Mouse (Mus musculus): ENCODE results near the gene Acvr2b. TPM values are rescaled to one million over a fixed set of nuclear protein-coding genes. Genes with fewer than 3 reads are reported as not detected.

Acvr2b gene
- polyA plus RNA-seq, 1 experiment from 2014 or later: 66.2 TPM

DNA sequence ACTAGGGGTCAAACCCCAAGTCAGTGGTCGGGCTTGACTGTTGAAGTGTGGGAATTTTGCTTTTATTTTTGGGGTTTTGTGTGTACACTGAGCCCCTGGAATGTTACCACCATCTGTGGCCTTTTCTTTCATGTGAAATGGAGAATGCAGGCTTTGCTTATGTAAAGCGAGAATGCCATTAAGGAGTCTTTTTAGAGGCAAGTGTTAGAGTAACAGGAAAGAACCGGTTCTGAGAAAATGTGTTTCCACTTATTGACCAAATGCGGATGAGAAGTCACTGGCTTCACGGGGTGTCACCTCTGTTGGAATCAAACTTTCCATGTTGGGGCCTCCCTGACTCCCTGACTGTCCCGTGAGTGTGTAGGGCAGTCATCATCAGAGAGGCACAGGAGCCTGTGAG, 26.4 kb upstream of the Acvr2b start:
- no peaks in the 10 kb centered on the region for H3K27me3 ChIP-seq
- no peaks in the 10 kb centered on the region for H3K9me3 ChIP-seq
- no peaks in the 10 kb centered on the region for H3K4me1 ChIP-seq (replicated peaks)
- no peak overlapping the region for H3K4me3 ChIP-seq (replicated peaks)
- WGBS: 77% methylated on average over 6 of the region's 6 CpGs
- H3K4me2 ChIP-seq (replicated peaks): no peak overlapping the region
- ATAC-seq: no peak
- H3K36me3 ChIP-seq: peaks cover 3% of the 10 kb centered on the region; the same call in 1 of the 2 replicates
- no peak overlapping the region for H3K27ac ChIP-seq
- no peak overlapping the region for H3K9ac ChIP-seq (replicated peaks)

DNA sequence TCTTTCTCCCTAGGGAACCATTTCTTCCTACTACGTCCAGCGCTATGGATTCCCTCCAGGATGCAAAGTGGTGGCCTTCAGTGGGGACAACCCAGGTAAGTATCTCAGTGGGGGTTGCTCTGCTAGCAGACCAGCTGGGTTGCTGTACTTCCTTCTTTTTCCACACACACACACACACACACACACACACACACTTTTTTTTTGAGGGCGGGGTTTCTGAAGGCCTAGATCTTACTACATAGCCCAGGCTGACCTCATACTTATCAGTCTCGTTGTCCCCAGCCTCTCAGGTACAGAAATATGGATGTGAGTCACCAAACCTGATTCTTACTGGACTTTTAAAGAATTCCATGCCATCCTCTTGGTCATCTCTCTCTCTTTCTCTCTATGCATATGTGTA, 23.7 kb upstream of the Acvr2b start:
- WGBS: 94% methylated on average over 4 of the region's 4 CpGs
- no peaks in the 10 kb centered on the region for H3K9me3 ChIP-seq
- peaks cover 5% of the 10 kb centered on the region; the same call in 1 of the 2 replicates for H3K4me1 ChIP-seq (replicated peaks)
- no peak overlapping the region for H3K27ac ChIP-seq
- no peak overlapping the region for H3K9ac ChIP-seq (replicated peaks)
- H3K4me3 ChIP-seq (replicated peaks): no peak overlapping the region
- H3K4me2 ChIP-seq (replicated peaks): no peak overlapping the region
- no peak for ATAC-seq
- no peaks in the 10 kb centered on the region for H3K27me3 ChIP-seq
- H3K36me3 ChIP-seq: peaks cover 3% of the 10 kb centered on the region; the same call in 1 of the 2 replicates

DNA sequence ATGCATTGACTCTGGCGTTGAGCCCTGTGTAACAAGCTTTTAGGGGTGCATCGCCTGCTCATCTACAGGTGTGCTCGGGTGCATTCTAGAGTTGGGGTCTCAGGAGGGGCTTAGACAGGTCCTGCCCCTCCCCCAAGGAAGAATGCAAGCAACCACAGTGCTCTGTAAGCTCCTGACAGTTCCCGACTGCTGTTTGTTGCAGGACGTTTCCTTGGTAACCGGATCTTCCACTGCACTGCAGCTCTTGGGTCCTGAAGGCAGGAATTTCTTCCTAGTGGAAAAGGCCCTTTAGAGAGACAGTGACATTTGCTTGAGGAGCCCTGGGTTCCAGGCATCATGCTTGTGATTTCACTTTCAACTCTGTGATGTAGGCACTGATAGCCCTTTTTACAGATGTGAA, 19.3 kb upstream of the Acvr2b start:
- H3K27ac ChIP-seq: no peak overlapping the region

GRCm38 (mm10) chr9:119388956-119389355, 13.0 kb upstream of the Acvr2b start:
- no peak for ATAC-seq
- Histone ChIP-seq H3K27me3 (no peaks in the 10 kb centered on the region), H3K27ac (no peak overlapping the region), H3K4me3 (replicated peaks) (no peak overlapping the region), H3K9ac (replicated peaks) (no peak overlapping the region), H3K36me3 (no peaks in the 10 kb centered on the region), H3K4me1 (replicated peaks) (no peaks in the 10 kb centered on the region), H3K9me3 (no peaks in the 10 kb centered on the region), H3K4me2 (replicated peaks) (no peak overlapping the region)
- WGBS: 66% methylated on average over 5 of the region's 5 CpGs

More for the DNA sequence above, 19.3 kb upstream of the Acvr2b start:
- WGBS: 68% methylated on average over 6 of the region's 6 CpGs
- Histone ChIP-seq H3K4me2 (replicated peaks) (no peak overlapping the region), H3K4me1 (replicated peaks) (peaks cover 5% of the 10 kb centered on the region; the same call in 1 of the 2 replicates), H3K36me3 (peaks cover 3% of the 10 kb centered on the region; the same call in 1 of the 2 replicates), H3K27me3 (no peaks in the 10 kb centered on the region), H3K4me3 (replicated peaks) (no peak overlapping the region), H3K9ac (replicated peaks) (no peak overlapping the region), H3K9me3 (no peaks in the 10 kb centered on the region)
- ATAC-seq: no peak

DNA sequence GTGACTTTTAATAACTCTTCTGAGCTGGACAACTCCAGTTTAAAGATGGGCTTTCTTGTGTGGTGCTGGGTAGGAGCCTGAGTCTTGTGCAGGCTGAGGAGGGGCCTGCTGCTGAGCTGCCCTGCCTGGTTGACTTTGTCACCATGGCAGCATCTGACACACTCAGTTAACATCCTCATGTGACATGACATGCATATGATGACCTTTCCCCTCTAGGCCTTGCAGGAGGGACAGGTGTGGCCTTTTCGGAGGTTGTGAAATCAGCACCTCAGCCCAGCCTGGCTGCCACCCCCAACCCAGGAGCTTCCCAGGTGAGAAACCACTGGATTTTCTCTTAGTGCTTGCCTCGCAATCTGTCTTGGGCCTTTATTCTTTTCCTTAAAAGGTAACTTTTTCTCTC, 11.7 kb upstream of the Acvr2b start:
- Histone ChIP-seq H3K9ac (replicated peaks) (no peak overlapping the region), H3K36me3 (no peaks in the 10 kb centered on the region), H3K27me3 (no peaks in the 10 kb centered on the region), H3K4me3 (replicated peaks) (no peak overlapping the region), H3K9me3 (no peaks in the 10 kb centered on the region), H3K4me1 (replicated peaks) (no peaks in the 10 kb centered on the region), H3K27ac (no peak overlapping the region), H3K4me2 (replicated peaks) (no peak overlapping the region)
- WGBS: 93% methylated on average over 2 of the region's 2 CpGs
- ATAC-seq: no peak

GRCm38 (mm10) chr9:119394808-119395207, 7.1 kb upstream of the Acvr2b start:
- no peaks in the 10 kb centered on the region for H3K4me1 ChIP-seq (replicated peaks)
- no peak for ATAC-seq

DNA sequence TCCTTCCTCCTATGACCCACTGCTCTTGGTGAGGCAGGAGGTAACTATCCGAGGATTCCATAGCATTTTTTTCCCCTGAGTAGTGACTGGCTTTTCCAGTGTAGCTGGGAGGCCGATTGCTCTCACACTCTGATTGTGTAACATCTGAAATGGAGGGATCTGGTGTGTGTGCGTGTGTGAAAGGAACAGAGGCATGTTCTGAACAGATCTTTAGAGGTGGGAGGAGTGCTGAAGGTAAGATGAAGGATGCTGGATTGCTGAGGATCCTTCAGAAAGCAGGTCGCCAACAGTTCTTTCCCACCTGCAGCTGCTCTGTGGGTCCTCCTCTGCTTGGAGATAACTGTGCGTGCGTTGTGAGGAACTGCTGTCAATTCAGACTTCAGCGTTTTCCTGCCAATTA, 567 bp upstream of the Acvr2b start:
- H3K36me3 ChIP-seq: no peaks in the 10 kb centered on the region; the same call in 1 of the 2 replicates
- peak overlapping the region; percentile 98 for H3K27ac ChIP-seq
- no peaks in the 10 kb centered on the region for H3K9me3 ChIP-seq
- peak overlapping the region; percentile 69 for H3K9ac ChIP-seq (replicated peaks)
- 2% methylated on average over 7 of the region's 7 CpGs for WGBS
- H3K27me3 ChIP-seq: no peaks in the 10 kb centered on the region
- peak overlapping the region; percentile 75 for H3K4me2 ChIP-seq (replicated peaks)
- H3K4me3 ChIP-seq (replicated peaks): peak overlapping the region; percentile 96
- peaks cover 40% of the 10 kb centered on the region for H3K4me1 ChIP-seq (replicated peaks)
- ATAC-seq: no peak; the same call in 1 of the 2 replicates

More at GRCm38 (mm10) chr9:119394808-119395207, 7.1 kb upstream of the Acvr2b start:
- Histone ChIP-seq H3K27ac (no peak overlapping the region), H3K9me3 (no peaks in the 10 kb centered on the region), H3K4me3 (replicated peaks) (no peak overlapping the region), H3K4me2 (replicated peaks) (no peak overlapping the region), H3K27me3 (no peaks in the 10 kb centered on the region), H3K36me3 (no peaks in the 10 kb centered on the region), H3K9ac (replicated peaks) (no peak overlapping the region)
- WGBS: 84% methylated on average over 1 of the region's 1 CpGs

DNA sequence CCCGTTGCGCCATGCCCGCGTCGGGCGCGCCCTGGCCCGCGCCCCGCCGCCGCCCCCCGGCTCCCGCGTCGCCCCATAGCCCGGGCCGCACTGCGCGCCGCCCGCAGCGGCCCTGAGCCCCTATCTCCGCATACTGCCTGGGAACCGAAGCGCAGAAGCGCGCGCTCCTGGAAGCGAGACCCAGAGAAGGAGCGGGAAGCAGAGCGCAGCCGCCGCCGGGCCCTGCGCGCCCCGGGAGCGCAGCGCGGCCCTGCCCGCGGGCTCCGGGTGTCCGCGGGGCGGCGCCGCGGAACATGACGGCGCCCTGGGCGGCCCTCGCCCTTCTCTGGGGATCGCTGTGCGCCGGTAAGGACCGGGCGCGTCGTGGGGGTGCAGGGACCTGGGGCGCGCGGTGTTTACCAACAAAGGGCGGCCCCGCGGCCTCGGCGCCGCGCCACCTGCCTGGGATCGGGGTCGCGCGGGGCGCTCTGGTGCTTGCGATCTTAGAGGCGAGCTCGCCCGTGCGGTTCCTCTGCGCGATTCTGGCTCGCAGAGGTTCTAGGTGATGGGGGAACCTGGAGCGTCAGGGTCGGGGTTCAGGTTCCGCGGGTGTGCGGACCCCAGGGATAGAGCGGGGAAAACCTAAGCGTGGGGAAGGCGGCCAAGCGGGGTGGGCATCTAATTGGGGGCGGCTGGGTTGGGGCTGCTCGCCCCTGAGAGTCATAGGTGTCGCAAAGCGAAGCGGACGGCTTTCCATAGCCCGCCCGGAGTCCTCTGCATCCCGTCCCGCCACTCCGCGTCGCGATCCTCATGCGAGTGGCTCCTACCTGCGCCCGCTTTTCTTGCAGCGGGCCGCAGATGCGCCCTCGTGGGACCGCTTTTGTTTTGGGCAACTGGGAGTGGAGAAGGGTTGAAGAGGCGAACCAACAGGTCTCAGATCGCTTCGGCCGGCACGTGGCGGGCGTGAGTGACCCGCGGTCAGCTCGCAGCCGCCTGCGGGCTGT, 626 bp downstream of the Acvr2b start:
- peak overlapping the region; percentile 99 for H3K9ac ChIP-seq (replicated peaks)
- peak overlapping the region; percentile 98 for H3K27ac ChIP-seq
- H3K9me3 ChIP-seq: no peaks in the 10 kb centered on the region
- H3K4me3 ChIP-seq (replicated peaks): peak overlapping the region; percentile 96
- ATAC-seq: peak; percentile 38
- H3K36me3 ChIP-seq: peaks cover 5% of the 10 kb centered on the region
- WGBS: under 1% methylated on average over 113 of the region's 127 CpGs
- H3K4me2 ChIP-seq (replicated peaks): peak overlapping the region; percentile 75
- peaks cover 51% of the 10 kb centered on the region for H3K4me1 ChIP-seq (replicated peaks)
- no peaks in the 10 kb centered on the region for H3K27me3 ChIP-seq

DNA sequence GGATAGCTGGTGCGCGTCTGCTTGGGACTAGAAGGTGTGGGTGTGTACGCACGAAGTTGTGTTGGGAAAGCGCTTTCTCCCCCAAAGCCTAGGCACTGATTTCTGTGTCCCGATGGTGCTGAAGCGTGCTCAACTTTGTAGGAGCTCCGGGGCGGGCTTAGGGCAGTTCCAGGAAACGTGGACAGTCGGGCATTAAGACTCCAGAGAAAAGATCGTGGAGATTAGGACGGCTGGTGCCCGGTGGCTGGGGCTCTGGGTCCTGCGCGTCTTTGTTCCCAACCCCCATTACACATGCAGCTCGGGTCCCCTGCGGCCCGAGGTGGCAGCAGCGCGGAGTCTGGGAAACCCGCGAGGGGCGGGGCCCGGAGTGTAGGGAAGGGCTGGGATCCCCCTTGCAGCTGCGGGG, 1.3 kb downstream of the Acvr2b start:
- Histone ChIP-seq H3K36me3 (peaks cover 12% of the 10 kb centered on the region), H3K27me3 (no peaks in the 10 kb centered on the region), H3K4me3 (replicated peaks) (peak overlapping the region; percentile 96), H3K9ac (replicated peaks) (peak overlapping the region; percentile 99), H3K27ac (peak overlapping the region; percentile 98), H3K4me2 (replicated peaks) (peak overlapping the region; percentile 75), H3K4me1 (replicated peaks) (peaks cover 58% of the 10 kb centered on the region), H3K9me3 (no peaks in the 10 kb centered on the region)
- peak; percentile 59 for ATAC-seq
- WGBS: under 1% methylated on average over 26 of the region's 26 CpGs

- Histone ChIP-seq H3K4me3 (replicated peaks) (peak overlapping the region; percentile 96), H3K36me3 (peaks cover 15% of the 10 kb centered on the region), H3K27ac (no peak overlapping the region), H3K9me3 (no peaks in the 10 kb centered on the region), H3K9ac (replicated peaks) (peak overlapping the region; percentile 99), H3K4me1 (replicated peaks) (peaks cover 65% of the 10 kb centered on the region), H3K27me3 (no peaks in the 10 kb centered on the region), H3K4me2 (replicated peaks) (peak overlapping the region; percentile 75)
- 61% methylated on average over 5 of the region's 5 CpGs for WGBS
- ATAC-seq: no peak
Observed at GRCm38 (mm10) chr9:119404090-119404489, 2.2 kb downstream of the Acvr2b start.

DNA sequence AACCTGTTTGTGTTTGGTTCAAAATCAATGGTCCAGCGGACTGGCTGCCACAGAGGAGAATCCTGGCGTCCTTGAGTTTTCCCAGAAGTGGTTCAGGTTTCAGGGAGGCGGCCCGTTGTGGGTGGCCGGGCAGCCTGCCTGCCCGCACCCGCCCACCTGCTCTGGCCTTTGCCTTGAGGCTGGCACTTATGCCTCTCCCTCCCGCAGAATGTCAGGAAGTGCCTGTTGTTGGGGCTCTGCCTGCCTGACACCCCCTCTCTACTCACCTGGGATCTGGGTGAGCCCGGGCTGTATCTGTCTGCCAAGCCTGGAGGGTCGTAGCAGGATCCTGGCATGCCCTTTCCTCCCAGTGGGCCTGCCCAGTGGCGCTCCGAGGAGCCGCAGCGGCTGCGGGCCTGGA, 6.0 kb downstream of the Acvr2b start:
- Histone ChIP-seq H3K27me3 (no peaks in the 10 kb centered on the region), H3K4me1 (replicated peaks) (peaks cover 58% of the 10 kb centered on the region), H3K4me2 (replicated peaks) (no peak overlapping the region), H3K27ac (no peak overlapping the region), H3K9ac (replicated peaks) (no peak overlapping the region), H3K4me3 (replicated peaks) (no peak overlapping the region), H3K9me3 (no peaks in the 10 kb centered on the region), H3K36me3 (peaks cover 28% of the 10 kb centered on the region)
- 86% methylated on average over 15 of the region's 15 CpGs for WGBS
- no peak for ATAC-seq

GRCm38 (mm10) chr9:119408898-119409664, 7.2 kb downstream of the Acvr2b start:
- no peak overlapping the region for H3K4me2 ChIP-seq (replicated peaks)
- H3K27me3 ChIP-seq: no peaks in the 10 kb centered on the region
- no peak for ATAC-seq
- no peak overlapping the region for H3K9ac ChIP-seq (replicated peaks)
- no peak overlapping the region for H3K27ac ChIP-seq
- WGBS: 88% methylated on average over 11 of the region's 11 CpGs
- no peak overlapping the region for H3K4me3 ChIP-seq (replicated peaks)
- peaks cover 50% of the 10 kb centered on the region for H3K4me1 ChIP-seq (replicated peaks)
- H3K36me3 ChIP-seq: peaks cover 31% of the 10 kb centered on the region
- H3K9me3 ChIP-seq: no peaks in the 10 kb centered on the region

Data from midbrain, embryonic 13.5 days (tissue).